Mouse (Mus musculus) neural tube, embryonic 13.5 days (tissue): ENCODE measurements around the gene Trim32. TPM values are rescaled to one million over a fixed set of nuclear protein-coding genes. Genes with fewer than 3 reads are reported as not detected.

ENCODE experiments used
- ATAC-seq: fragments of 200-750 bp; cut with Nextera tagmentation; 2 replicates; pipeline ENCODE4 v1.8.0; 2017; ENCODE audit warnings: low read depth, mild to moderate bottlenecking, moderate TSS enrichment, moderate library complexity
- H3K27ac ChIP-seq: fragments of 300-500 bp; sonication (generic); replicated peaks from 2 replicates; pipeline ENCODE4 v1.5.1; 2015; ENCODE audit warnings: moderate library complexity, mild to moderate bottlenecking, inconsistent platforms
- H3K27me3 ChIP-seq: fragments of 300-500 bp; sonication (generic); 2 replicates; pipeline ENCODE4 v1.6.1; 2015; ENCODE audit warnings: mild to moderate bottlenecking, inconsistent platforms
- H3K36me3 ChIP-seq: fragments of 300-500 bp; sonication (generic); 2 replicates; pipeline ENCODE4 v1.6.1; 2015; ENCODE audit warnings: mild to moderate bottlenecking, inconsistent platforms
- H3K4me1 ChIP-seq: fragments of 300-500 bp; sonication (generic); replicated peaks from 2 replicates; pipeline ENCODE4 v1.6.1; 2015; ENCODE audit warnings: inconsistent platforms
- H3K4me2 ChIP-seq: fragments of 300-500 bp; sonication (generic); 2 replicates; pipeline ENCODE4 v1.6.1; 2015; ENCODE audit warnings: inconsistent platforms, mild to moderate bottlenecking, moderate library complexity
- H3K4me3 ChIP-seq: fragments of 300-500 bp; sonication (generic); 2 replicates; pipeline ENCODE4 v1.5.1; 2015; ENCODE audit warnings: mild to moderate bottlenecking, inconsistent platforms
- H3K9ac ChIP-seq: fragments of 300-500 bp; sonication (generic); 2 replicates; pipeline ENCODE4 v1.6.1; 2015; ENCODE audit warnings: moderate library complexity, mild to moderate bottlenecking, inconsistent platforms
- H3K9me3 ChIP-seq: fragments of 300-500 bp; sonication (generic); 2 replicates; pipeline ENCODE4 v1.6.1; 2016; ENCODE audit warnings: inconsistent platforms
- WGBS: fragments of 180-500 bp; shearing (Covaris S2); methylation state at CpG from one replicate; pipeline ENCODE4 v1.1.7; 2015; 5-methylcytosine and 5-hydroxymethylcytosine counted together
- polyA plus RNA-seq: library from polyadenylated mRNA; unstranded; fragments of >200 nt; fragmentation: Nextera tagmentation; extraction: Ambion mirVana; gene quantifications from 2 replicates; pipeline ENCODE4 v1.2.1, GENCODE M21; 2015

The Trim32 gene
- polyA plus RNA-seq, 1 experiment from 2014 or later: 136 TPM

DNA sequence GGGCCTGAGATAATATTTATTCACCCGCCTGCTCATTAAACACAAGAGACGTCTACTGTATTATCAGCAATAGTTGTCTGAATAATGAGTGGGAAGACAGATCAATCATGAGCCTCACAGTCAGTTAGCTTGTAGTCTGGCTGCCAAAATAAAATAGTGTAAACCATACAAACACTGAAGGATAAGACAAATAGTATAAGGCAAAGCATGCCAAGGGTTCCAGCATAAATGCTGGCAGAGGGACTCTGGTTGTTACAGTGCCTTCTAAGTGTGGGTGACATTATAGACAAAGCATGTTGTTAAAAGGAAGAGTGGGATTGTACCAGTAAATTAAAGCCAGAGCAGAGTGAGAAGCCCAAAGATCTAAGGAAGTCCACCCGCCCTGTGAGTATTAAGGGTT lies 15.3 kb downstream of the Trim32 start:
- 82% methylated on average over 3 of the region's 3 CpGs for WGBS
- ATAC-seq: no peak
- H3K4me1 ChIP-seq: 0 out of 2 replicates have a peak, but pooled peaks cover 4% of the 10 kb centered on the region
- H3K4me2 ChIP-seq: no peak overlapping the region
- H3K27me3 ChIP-seq: no peaks in the 10 kb centered on the region
- no peak overlapping the region for H3K4me3 ChIP-seq
- H3K9ac ChIP-seq: no peak overlapping the region
- no peaks in the 10 kb centered on the region for H3K9me3 ChIP-seq
- peaks cover 46% of the 10 kb centered on the region for H3K36me3 ChIP-seq
- H3K27ac ChIP-seq: no peak overlapping the region

DNA sequence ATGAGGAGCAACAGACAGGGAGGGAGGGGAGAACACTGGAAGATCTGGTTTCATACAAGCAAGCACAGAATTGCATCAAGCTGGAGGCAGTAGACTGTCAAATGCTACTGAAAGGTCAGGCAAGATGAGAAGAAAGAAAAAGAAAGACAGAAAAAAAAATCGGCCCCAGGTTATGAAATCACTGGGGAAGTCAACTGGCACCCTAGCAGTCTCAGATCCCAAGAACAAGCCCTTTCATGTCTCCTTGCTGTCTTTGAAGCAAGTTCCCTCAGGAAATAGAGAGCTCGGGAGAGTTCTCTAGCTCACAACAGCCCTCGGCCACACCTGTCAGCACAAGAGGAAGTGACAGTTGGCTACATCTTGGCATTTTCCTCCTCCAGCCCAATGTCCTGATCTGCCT lies 33.4 kb downstream of the Trim32 start:
- no peaks in the 10 kb centered on the region for H3K9me3 ChIP-seq
- ATAC-seq: no peak
- H3K4me1 ChIP-seq: peaks cover 8% of the 10 kb centered on the region
- no peak overlapping the region for H3K4me2 ChIP-seq
- WGBS: 80% methylated on average over 3 of the region's 3 CpGs
- H3K27me3 ChIP-seq: peaks cover 2% of the 10 kb centered on the region; the same call in 1 of the 2 replicates
- H3K9ac ChIP-seq: no peak overlapping the region
- no peak overlapping the region for H3K4me3 ChIP-seq
- H3K36me3 ChIP-seq: no peaks in the 10 kb centered on the region
- no peak overlapping the region for H3K27ac ChIP-seq

DNA sequence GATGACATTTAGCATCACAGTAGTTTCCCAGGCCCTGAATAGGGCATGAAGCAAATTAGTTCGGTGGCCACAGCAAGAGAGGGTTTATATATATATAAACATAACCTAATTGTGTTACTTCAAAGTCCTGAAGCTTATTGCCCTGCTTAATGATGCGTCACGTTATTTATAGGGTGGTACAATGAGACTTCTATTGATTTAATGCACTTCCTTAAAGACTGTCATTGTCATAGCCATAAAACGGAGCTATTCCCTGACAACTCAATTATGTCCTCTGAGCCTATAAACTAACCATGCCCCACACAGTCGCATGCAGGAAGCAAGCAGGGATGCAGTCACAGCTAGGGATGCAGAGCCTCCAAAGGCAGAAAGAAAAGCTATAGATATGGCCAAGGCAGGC lies 37.8 kb downstream of the Trim32 start:
- H3K4me1 ChIP-seq: peaks cover 8% of the 10 kb centered on the region
- peak overlapping the region; percentile 64; the same call in 1 of the 2 replicates for H3K27ac ChIP-seq
- no peaks in the 10 kb centered on the region for H3K36me3 ChIP-seq
- H3K4me3 ChIP-seq: no peak overlapping the region
- no peaks in the 10 kb centered on the region for H3K9me3 ChIP-seq
- no peak overlapping the region for H3K9ac ChIP-seq
- H3K4me2 ChIP-seq: no peak overlapping the region
- ATAC-seq: peak; percentile 83
- peaks cover 19% of the 10 kb centered on the region for H3K27me3 ChIP-seq
- WGBS: 11% methylated on average over 5 of the region's 5 CpGs

DNA sequence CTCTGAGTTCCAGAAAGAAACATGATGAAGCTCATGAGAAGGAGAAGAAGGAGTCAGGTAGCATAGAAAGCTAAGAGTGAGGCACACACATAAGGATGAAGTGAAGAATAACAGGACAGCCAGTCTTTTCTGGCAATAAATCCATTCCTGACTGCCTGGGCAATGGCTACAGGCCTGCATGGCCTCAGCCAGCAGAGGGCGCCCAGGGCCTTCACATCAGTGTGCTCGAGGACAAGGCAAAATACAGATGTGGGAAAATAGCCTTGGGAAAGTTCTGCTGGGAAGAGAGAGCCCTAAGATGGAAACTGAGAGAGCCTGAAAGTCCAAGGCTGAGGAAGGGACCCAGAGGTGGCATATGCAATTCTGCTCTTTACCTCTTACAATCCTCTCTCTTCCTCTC lies 49.9 kb downstream of the Trim32 start:
- H3K4me1 ChIP-seq: no peaks in the 10 kb centered on the region; the same call in 1 of the 2 replicates
- ATAC-seq: peak; percentile 87
- no peaks in the 10 kb centered on the region for H3K36me3 ChIP-seq
- H3K4me2 ChIP-seq: no peak overlapping the region
- no peak overlapping the region for H3K4me3 ChIP-seq
- no peaks in the 10 kb centered on the region for H3K9me3 ChIP-seq
- H3K27ac ChIP-seq: no peak overlapping the region
- WGBS: 0% methylated on average over 2 of the region's 2 CpGs
- H3K9ac ChIP-seq: no peak overlapping the region
- H3K27me3 ChIP-seq: peaks cover 18% of the 10 kb centered on the region

DNA sequence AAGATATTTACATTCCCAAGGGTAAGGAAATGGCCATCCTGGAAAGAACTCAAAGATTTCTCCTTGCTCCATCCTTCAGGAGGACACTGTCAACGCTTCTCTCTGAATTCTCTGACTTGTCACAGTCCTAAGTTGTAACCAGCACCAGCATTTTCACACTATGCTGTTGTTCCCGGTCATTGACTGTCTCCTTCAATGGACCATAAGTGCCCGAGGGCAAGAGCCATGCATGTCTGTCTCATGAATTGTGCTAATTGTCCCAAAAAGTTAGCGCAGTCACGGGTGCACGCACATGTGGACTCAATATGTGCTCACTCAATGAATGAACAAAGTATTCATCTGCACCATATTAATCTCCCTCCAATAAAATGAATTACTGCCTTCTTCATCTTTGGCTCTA lies 58.4 kb downstream of the Trim32 start:
- Histone ChIP-seq H3K4me3 (no peak overlapping the region), H3K9me3 (no peaks in the 10 kb centered on the region), H3K27ac (no peak overlapping the region), H3K36me3 (no peaks in the 10 kb centered on the region), H3K27me3 (no peaks in the 10 kb centered on the region), H3K9ac (no peak overlapping the region), H3K4me2 (no peak overlapping the region), H3K4me1 (0 out of 2 replicates have a peak, but pooled peaks cover 6% of the 10 kb centered on the region)
- no peak for ATAC-seq
- WGBS: 76% methylated on average over 6 of the region's 6 CpGs
